Mouse (Mus musculus) cerebellum, adult 11 months (tissue): ENCODE data around the gene Dhrs11.

Experiments
- DNase-seq: peaks from one replicate; pipeline ENCODE4 v3.0.0; 2022

Dhrs11 gene

GRCm38 (mm10) chr11:84822487-84822886 is 6.3 kb downstream of the Dhrs11 start:
- DNase-seq = no peak

- DNase-seq = peak; percentile 16
Measured at GRCm38 (mm10) chr11:84821131-84821770, 7.5 kb downstream of the Dhrs11 start.

- DNase-seq = peak; percentile 90
Measured at GRCm38 (mm10) chr11:84818961-84819692, 9.7 kb downstream of the Dhrs11 start, which contains the start of gene Mrm1. Mrm1 (minus strand) TSS chr11:84819515.

GRCm38 (mm10) chr11:84818085-84818960 is 10.5 kb downstream of the Dhrs11 start:
- peak; percentile 62 for DNase-seq

- DNase-seq = no peak
Measured at GRCm38 (mm10) chr11:84817362-84817761, 11.4 kb downstream of the Dhrs11 start.

- DNase-seq = peak; percentile 57
Measured at GRCm38 (mm10) chr11:84813724-84814510, 14.9 kb downstream of the Dhrs11 start.

GRCm38 (mm10) chr11:84804373-84804772 is 24.4 kb downstream of the Dhrs11 start:
- no peak for DNase-seq

- DNase-seq = peak; percentile 66
Measured at GRCm38 (mm10) chr11:84797627-84798353, 31.0 kb downstream of the Dhrs11 start.

- DNase-seq = no peak
Measured at GRCm38 (mm10) chr11:84797026-84797425, 31.8 kb downstream of the Dhrs11 start.

- peak; percentile 75 for DNase-seq
Measured at GRCm38 (mm10) chr11:84794496-84795113, 34.2 kb downstream of the Dhrs11 start.

- DNase-seq = no peak
Measured at GRCm38 (mm10) chr11:84793545-84793944, 35.2 kb downstream of the Dhrs11 start.

GRCm38 (mm10) chr11:84790383-84790782 is 38.4 kb downstream of the Dhrs11 start:
- no peak for DNase-seq

- no peak for DNase-seq
Measured at GRCm38 (mm10) chr11:84780143-84780870, 48.5 kb downstream of the Dhrs11 start.

- no peak for DNase-seq
Measured at GRCm38 (mm10) chr11:84775560-84775959, 53.2 kb downstream of the Dhrs11 start.

- DNase-seq = no peak
Measured at GRCm38 (mm10) chr11:84774870-84775514, 53.8 kb downstream of the Dhrs11 start.
